Mouse (Mus musculus): Measurements from ENCODE around the gene Rab3a. TPM values are rescaled to one million over a fixed set of nuclear protein-coding genes. Genes with fewer than 3 reads are reported as not detected.

The Rab3a gene
- polyA plus RNA-seq, 1 experiment from 2014 or later, result 16.2 TPM

DNA sequence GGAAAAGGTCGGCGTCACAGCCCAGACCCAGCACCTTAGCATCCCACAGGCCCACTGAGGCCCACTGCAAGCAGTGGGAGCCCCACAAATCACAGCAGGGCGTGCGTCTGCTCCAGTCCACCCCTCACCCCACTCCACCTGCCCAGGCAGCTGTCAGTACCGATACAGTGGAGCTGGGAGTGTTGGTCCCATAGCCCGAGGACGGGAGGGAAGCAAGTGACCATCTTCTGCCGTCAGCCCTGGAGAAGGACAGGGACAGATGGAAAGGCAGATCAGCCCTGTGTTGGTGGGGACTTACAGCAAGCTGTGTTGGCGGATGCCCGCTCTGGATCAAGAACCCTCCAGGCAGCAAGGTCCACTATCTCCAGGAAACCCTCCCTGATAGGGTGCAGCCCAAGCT is 34.6 kb downstream of the Rab3a start:
- H3K27me3 ChIP-seq (replicated peaks; ENCODE audit: low read depth, poor library complexity, severe bottlenecking), result peaks cover 42% of the 10 kb centered on the region
- H3K36me3 ChIP-seq (replicated peaks), result peaks cover 57% of the 10 kb centered on the region
- H3K27ac ChIP-seq (replicated peaks), result no peak overlapping the region
- H3K9me3 ChIP-seq, result no peaks in the 10 kb centered on the region
- H3K4me1 ChIP-seq, result peaks cover 66% of the 10 kb centered on the region
- H3K4me3 ChIP-seq, result peak overlapping the region; percentile 46; the same call in 1 of the 2 replicates
- 77% methylated on average over 10 of the region's 10 CpGs for WGBS
- no peak for DNase-seq (ENCODE audit: low spot score)

DNA sequence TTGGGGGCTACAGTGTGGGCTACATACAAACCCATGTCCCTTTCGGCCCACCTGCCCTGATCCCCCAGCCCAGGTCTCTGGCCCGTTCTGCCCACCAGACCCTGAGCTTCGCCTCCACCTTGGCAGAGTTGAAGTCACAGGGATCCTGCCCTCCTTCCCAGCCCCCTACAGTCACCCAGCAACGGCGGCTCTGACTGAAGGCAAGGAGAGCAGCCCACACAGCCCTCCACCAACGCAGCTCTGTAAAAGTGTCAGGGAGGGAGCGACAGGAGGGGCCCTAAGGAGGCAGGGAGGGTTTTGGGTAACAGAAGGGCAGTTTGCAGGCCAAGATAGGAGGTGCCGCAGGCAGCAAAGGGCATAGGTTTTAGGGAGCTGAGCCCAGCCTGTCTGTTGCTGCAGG is 36.4 kb downstream of the Rab3a start:
- H3K9me3 ChIP-seq, result no peaks in the 10 kb centered on the region
- peaks cover 39% of the 10 kb centered on the region for H3K36me3 ChIP-seq (replicated peaks)
- peak overlapping the region; percentile 63 for H3K27ac ChIP-seq (replicated peaks)
- peak overlapping the region; percentile 78 for H3K4me3 ChIP-seq
- peaks cover 59% of the 10 kb centered on the region for H3K27me3 ChIP-seq (replicated peaks; ENCODE audit: low read depth, poor library complexity, severe bottlenecking)
- peaks cover 68% of the 10 kb centered on the region for H3K4me1 ChIP-seq
- DNase-seq (ENCODE audit: low spot score), result no peak
- 63% methylated on average over 8 of the region's 8 CpGs for WGBS

- Histone ChIP-seq H3K27ac (replicated peaks) (peak overlapping the region; percentile 63), H3K27me3 (replicated peaks; ENCODE audit: low read depth, poor library complexity, severe bottlenecking) (peaks cover 64% of the 10 kb centered on the region), H3K4me3 (peak overlapping the region; percentile 78), H3K9me3 (no peaks in the 10 kb centered on the region), H3K4me1 (peaks cover 72% of the 10 kb centered on the region), H3K36me3 (replicated peaks) (peaks cover 35% of the 10 kb centered on the region)
- DNase-seq (ENCODE audit: low spot score), result no peak
- whole genome bisulfite sequencing, result 79% methylated on average over 7 of the region's 7 CpGs
Measured at GRCm38 (mm10) chr8:70791294-70791701, 36.8 kb downstream of the Rab3a start.

DNA sequence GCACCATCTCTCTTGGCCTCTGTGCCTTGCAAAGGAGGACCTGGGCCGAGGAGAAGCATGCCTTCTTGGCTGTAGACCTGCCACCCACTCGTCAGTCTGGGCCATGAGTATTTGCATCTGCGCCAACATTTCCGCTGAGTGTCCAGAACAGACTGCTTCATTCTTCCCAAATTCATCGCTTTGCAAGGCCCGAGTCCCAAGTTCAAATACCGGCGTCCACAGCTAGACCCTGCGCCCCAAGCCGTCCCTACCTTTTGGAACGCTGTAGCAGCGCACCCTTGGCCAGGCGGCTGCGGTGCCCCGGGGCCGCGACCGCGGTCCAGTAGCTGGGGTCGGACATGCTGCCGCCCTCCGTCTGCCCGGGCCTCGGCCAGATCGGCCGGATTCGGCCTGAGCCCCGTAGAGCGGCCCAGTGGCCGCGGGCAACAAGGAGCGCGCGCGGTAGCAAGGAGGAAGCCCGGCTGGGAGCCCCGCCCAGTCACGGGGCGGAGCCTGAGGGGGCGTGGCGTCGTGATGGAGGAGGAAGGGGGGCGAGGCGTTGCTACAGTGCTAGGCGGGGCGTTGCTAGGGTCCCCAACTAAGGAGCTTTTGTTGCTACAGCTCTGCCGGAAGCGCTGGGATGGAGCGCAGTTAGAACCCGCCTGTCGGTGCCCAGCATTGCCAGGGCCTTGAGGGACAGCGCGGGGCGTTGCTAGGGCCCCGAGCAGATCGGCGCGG is 37.7 kb downstream of the Rab3a start:
- 6% methylated on average over 58 of the region's 58 CpGs for WGBS
- Histone ChIP-seq H3K36me3 (replicated peaks) (peaks cover 26% of the 10 kb centered on the region), H3K27ac (replicated peaks) (peak overlapping the region; percentile 89), H3K4me1 (peaks cover 77% of the 10 kb centered on the region), H3K9me3 (no peaks in the 10 kb centered on the region), H3K27me3 (replicated peaks; ENCODE audit: low read depth, poor library complexity, severe bottlenecking) (peaks cover 69% of the 10 kb centered on the region), H3K4me3 (peak overlapping the region; percentile 78)
- DNase-seq (ENCODE audit: low spot score), result peak; percentile 99

DNA sequence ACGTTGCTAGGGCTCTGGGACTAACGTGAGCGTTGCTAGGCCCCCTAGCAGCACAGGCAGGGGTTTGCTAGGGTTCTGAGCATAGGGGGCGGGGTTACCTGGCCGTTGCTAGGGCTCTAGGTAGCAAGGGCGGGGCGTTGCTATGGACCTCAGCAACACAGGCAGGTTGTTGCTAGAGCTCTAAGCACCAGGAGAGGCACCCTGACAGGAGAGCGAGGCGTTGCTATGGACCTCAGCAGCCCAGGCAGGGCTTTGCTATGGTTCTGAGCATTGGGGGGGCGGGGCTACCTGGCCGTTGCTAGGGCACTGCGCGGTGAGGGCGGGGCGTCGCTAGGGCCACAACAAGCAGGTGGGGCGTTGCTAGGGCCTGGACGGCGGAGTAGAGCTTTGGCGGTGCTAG is 38.2 kb downstream of the Rab3a start:
- WGBS, result under 1% methylated on average over 20 of the region's 20 CpGs
- H3K4me1 ChIP-seq, result peaks cover 77% of the 10 kb centered on the region

GRCm38 (mm10) chr8:70794215-70794614 is 39.7 kb downstream of the Rab3a start:
- Histone ChIP-seq H3K27ac (replicated peaks) (no peak overlapping the region), H3K4me3 (no peak overlapping the region), H3K36me3 (replicated peaks) (peaks cover 6% of the 10 kb centered on the region), H3K9me3 (no peaks in the 10 kb centered on the region), H3K4me1 (peaks cover 72% of the 10 kb centered on the region), H3K27me3 (replicated peaks; ENCODE audit: low read depth, poor library complexity, severe bottlenecking) (peaks cover 70% of the 10 kb centered on the region)
- no peak for DNase-seq (ENCODE audit: low spot score)
- WGBS, result 87% methylated on average over 2 of the region's 2 CpGs

More for the DNA sequence above, 38.2 kb downstream of the Rab3a start:
- Histone ChIP-seq H3K27me3 (replicated peaks; ENCODE audit: low read depth, poor library complexity, severe bottlenecking) (peaks cover 70% of the 10 kb centered on the region), H3K9me3 (no peaks in the 10 kb centered on the region), H3K36me3 (replicated peaks) (peaks cover 21% of the 10 kb centered on the region), H3K27ac (replicated peaks) (peak overlapping the region; percentile 89), H3K4me3 (peak overlapping the region; percentile 78)
- DNase-seq (ENCODE audit: low spot score), result peak; percentile 87

GRCm38 (mm10) chr8:70795370-70795769 is 40.9 kb downstream of the Rab3a start:
- Histone ChIP-seq H3K4me3 (no peak overlapping the region), H3K27ac (replicated peaks) (no peak overlapping the region), H3K4me1 (peaks cover 61% of the 10 kb centered on the region), H3K36me3 (replicated peaks) (no peaks in the 10 kb centered on the region), H3K9me3 (no peaks in the 10 kb centered on the region), H3K27me3 (replicated peaks; ENCODE audit: low read depth, poor library complexity, severe bottlenecking) (peaks cover 75% of the 10 kb centered on the region)
- no peak for DNase-seq (ENCODE audit: low spot score)
- 85% methylated on average over 2 of the region's 2 CpGs for WGBS

DNA sequence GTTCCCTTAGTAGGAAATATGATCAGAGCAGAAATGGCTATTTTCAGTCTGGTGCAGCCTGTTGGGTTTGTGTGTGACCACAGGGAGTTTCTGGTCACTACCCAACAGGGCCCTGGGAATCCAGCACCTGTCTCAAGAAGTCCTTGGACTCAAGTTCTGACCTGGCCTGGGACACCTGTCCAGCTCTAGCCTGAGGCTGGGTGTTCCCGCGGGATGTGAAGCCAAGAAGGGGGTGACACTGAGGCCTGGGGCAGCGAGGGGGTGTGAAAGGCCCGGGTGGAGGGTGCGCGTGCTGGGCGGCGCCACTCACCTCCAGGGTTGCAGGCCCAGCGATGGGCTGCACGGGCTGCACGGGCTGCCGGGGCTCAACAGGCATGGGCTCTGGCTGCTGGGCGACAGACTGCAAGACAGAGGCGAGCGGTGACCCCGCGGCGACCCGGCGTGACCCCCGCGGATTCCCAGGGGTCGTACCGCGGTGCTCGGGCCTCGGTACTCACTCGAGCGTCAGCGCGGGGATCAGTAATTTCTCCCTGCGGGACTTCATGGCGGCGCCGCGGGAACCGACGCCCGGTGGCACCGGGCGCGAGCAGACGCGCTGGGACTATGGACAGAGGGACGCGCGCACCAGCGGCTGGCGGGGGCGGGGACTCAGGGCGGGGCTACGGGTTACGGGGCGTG is 42.1 kb downstream of the Rab3a start:
- H3K36me3 ChIP-seq (replicated peaks), result no peaks in the 10 kb centered on the region
- DNase-seq (ENCODE audit: low spot score), result no peak
- 3% methylated on average over 54 of the region's 54 CpGs for WGBS
- peaks cover 78% of the 10 kb centered on the region for H3K27me3 ChIP-seq (replicated peaks; ENCODE audit: low read depth, poor library complexity, severe bottlenecking)
- peak overlapping the region; percentile 72 for H3K4me3 ChIP-seq
- H3K4me1 ChIP-seq, result peaks cover 49% of the 10 kb centered on the region
- no peaks in the 10 kb centered on the region for H3K9me3 ChIP-seq
- peak overlapping the region; percentile 83 for H3K27ac ChIP-seq (replicated peaks)

GRCm38 (mm10) chr8:70797081-70798070 is 42.9 kb downstream of the Rab3a start:
- WGBS, result 1% methylated on average over 57 of the region's 57 CpGs
- H3K27me3 ChIP-seq (replicated peaks; ENCODE audit: low read depth, poor library complexity, severe bottlenecking), result peaks cover 86% of the 10 kb centered on the region
- H3K4me3 ChIP-seq, result peak overlapping the region; percentile 72
- peak overlapping the region; percentile 83 for H3K27ac ChIP-seq (replicated peaks)
- no peaks in the 10 kb centered on the region for H3K9me3 ChIP-seq
- no peaks in the 10 kb centered on the region for H3K36me3 ChIP-seq (replicated peaks)
- H3K4me1 ChIP-seq, result peaks cover 41% of the 10 kb centered on the region
- peak; percentile 94 for DNase-seq (ENCODE audit: low spot score)

DNA sequence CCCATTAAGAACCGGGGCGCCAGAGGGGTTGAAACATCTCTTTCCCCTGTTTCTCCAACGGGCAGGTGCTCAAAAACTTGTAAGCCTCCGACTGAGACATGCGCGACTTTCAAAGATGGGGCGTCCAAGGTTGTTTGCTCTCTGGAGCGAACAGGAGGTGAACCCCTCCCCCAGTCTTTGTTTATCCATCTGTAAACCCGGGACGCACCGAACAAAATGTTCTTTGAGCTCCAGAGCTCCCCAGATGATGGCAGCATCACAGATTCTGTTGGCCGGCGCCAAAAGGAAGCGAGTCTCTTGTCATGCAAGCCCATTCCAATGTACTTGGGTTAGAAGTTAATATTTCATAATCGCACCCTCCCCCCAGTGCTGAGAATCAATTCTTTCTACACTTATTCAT is 43.8 kb downstream of the Rab3a start:
- WGBS, result 14% methylated on average over 15 of the region's 15 CpGs
- H3K9me3 ChIP-seq, result no peaks in the 10 kb centered on the region
- peaks cover 32% of the 10 kb centered on the region for H3K4me1 ChIP-seq
- H3K36me3 ChIP-seq (replicated peaks), result no peaks in the 10 kb centered on the region
- no peak overlapping the region for H3K27ac ChIP-seq (replicated peaks)
- peak overlapping the region; percentile 72 for H3K4me3 ChIP-seq
- H3K27me3 ChIP-seq (replicated peaks; ENCODE audit: low read depth, poor library complexity, severe bottlenecking), result peaks cover 94% of the 10 kb centered on the region
- DNase-seq (ENCODE audit: low spot score), result no peak

GRCm38 (mm10) chr8:70800648-70801047 is 46.2 kb downstream of the Rab3a start:
- no peak overlapping the region for H3K27ac ChIP-seq (replicated peaks)
- H3K27me3 ChIP-seq (replicated peaks; ENCODE audit: low read depth, poor library complexity, severe bottlenecking), result peaks cover 96% of the 10 kb centered on the region
- H3K4me1 ChIP-seq, result peaks cover 44% of the 10 kb centered on the region
- no peaks in the 10 kb centered on the region for H3K9me3 ChIP-seq
- no peaks in the 10 kb centered on the region for H3K36me3 ChIP-seq (replicated peaks)
- H3K4me3 ChIP-seq, result no peak overlapping the region
- no peak for DNase-seq (ENCODE audit: low spot score)
- 52% methylated on average over 10 of the region's 10 CpGs for WGBS

DNA sequence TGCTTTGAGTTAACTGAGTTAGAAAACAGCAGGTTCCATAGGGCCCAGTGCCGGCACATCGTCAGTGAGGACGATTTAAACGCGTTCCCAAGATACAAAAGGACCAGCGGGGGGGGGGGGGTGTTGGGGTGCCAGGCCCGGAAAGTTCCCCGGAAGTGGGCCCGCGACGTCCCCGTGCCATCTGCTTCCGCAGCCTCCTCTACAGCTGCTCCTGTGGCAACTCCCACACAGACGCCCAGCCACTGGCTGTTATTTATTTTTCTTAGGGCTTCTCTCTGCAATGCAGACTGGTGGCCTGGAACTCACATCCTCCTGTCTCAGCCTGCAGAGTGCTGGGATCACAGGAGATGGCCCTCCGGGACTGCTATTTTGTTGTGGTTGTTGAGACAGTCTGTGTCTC is 46.7 kb downstream of the Rab3a start:
- H3K4me1 ChIP-seq, result peaks cover 39% of the 10 kb centered on the region
- H3K36me3 ChIP-seq (replicated peaks), result no peaks in the 10 kb centered on the region
- no peak for DNase-seq (ENCODE audit: low spot score)
- peaks cover 96% of the 10 kb centered on the region for H3K27me3 ChIP-seq (replicated peaks; ENCODE audit: low read depth, poor library complexity, severe bottlenecking)
- H3K27ac ChIP-seq (replicated peaks), result no peak overlapping the region
- 38% methylated on average over 15 of the region's 15 CpGs for WGBS
- no peaks in the 10 kb centered on the region for H3K9me3 ChIP-seq
- H3K4me3 ChIP-seq, result no peak overlapping the region; the same call in 1 of the 2 replicates
